Mouse (Mus musculus): ENCODE measurements around the gene Wwox. TPM values are rescaled to one million over a fixed set of nuclear protein-coding genes. Genes with fewer than 3 reads are reported as not detected.
A peak's percentile ranks its signal among the peaks of the same experiment; 100 is the strongest.

Wwox gene
- polyA plus RNA-seq, 1 experiment from 2014 or later: 8.9 TPM

DNA sequence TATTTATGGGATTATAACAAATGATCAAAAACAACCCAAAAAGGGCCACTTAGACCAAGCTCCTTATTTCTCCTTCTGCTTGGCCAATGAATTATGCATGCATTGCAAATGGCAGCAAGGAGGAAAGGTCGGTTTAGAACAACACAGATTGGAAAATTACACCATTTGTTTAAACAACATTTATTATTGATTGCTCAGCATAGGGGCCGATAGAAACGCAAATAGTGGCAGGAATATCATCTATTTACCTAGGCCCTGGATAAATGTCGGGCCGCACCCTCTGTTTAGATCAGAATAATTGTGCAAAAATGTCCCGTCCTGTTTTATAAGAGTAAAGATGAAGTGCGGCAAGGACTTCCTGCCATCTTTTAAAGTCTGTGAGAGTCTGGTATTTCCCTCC, 123.9 kb downstream of the Wwox start:
- Histone ChIP-seq H3K9ac (ENCODE audit: low read length) (no peak overlapping the region), H3K9me3 (replicated peaks; ENCODE audit: control insufficient read depth, low read length) (no peaks in the 10 kb centered on the region), H3K4me2 (ENCODE audit: low read length) (no peak overlapping the region), H3K36me3 (ENCODE audit: control insufficient read depth, insufficient read depth, low read length) (no peaks in the 10 kb centered on the region), H3K27ac (ENCODE audit: low read depth, low read length) (no peak overlapping the region), H3K4me3 (ENCODE audit: low read depth, low read length) (no peak overlapping the region), H3K4me1 (ENCODE audit: control insufficient read depth, insufficient read depth, low read length) (no peaks in the 10 kb centered on the region), H3K27me3 (replicated peaks; ENCODE audit: control insufficient read depth, insufficient read depth, low read length) (no peaks in the 10 kb centered on the region)
- no peak for DNase-seq (ENCODE audit: low spot score)
- ATAC-seq: no peak
- WGBS: 84% methylated on average over 7 of the region's 7 CpGs

GRCm38 (mm10) chr8:114564036-114564435, 124.6 kb downstream of the Wwox start:
- H3K27me3 ChIP-seq (replicated peaks; ENCODE audit: control insufficient read depth, insufficient read depth, low read length): no peaks in the 10 kb centered on the region
- DNase-seq (ENCODE audit: low spot score) (no peak), ATAC-seq (no peak)
- no peaks in the 10 kb centered on the region for H3K9me3 ChIP-seq (replicated peaks; ENCODE audit: control insufficient read depth, low read length)
- H3K4me2 ChIP-seq (ENCODE audit: low read length): no peak overlapping the region
- no peaks in the 10 kb centered on the region for H3K4me1 ChIP-seq (ENCODE audit: control insufficient read depth, insufficient read depth, low read length)
- no peak overlapping the region for H3K4me3 ChIP-seq (ENCODE audit: low read depth, low read length)
- no peaks in the 10 kb centered on the region for H3K36me3 ChIP-seq (ENCODE audit: control insufficient read depth, insufficient read depth, low read length)
- 51% methylated on average over 6 of the region's 6 CpGs for WGBS
- H3K27ac ChIP-seq (ENCODE audit: low read depth, low read length): no peak overlapping the region
- no peak overlapping the region for H3K9ac ChIP-seq (ENCODE audit: low read length)

DNA sequence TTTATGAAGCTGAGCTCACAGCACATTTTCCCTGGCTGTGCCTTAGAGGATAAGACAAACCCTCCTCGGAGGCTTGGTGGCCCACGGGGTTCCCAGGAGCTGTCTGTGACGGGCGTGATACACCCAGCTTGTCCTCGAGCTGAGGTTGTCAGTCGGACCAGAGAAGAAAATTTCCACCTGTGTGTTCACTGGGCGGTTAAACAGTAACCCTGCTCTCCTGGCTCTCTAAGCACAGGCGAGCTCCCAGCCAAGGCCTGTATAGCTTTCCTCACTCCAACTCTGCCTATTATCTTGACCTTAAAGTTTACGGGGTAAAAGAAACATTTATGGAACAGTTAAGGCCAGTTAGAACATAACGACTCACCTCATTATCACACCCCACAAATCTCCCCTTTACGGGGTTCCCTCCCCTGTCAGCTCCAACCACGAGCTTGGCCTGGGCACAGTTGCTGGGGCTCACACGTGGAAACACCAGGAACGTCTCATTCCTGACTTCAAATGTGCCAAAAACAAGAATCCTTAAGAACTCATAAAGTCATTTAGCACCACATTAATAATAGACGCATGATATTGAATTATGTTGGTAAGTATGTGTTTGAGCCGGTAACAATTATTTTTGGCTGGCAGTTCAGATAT, 129.2 kb downstream of the Wwox start:
- Histone ChIP-seq H3K4me2 (ENCODE audit: low read length) (no peak overlapping the region), H3K27me3 (replicated peaks; ENCODE audit: control insufficient read depth, insufficient read depth, low read length) (no peaks in the 10 kb centered on the region), H3K4me3 (ENCODE audit: low read depth, low read length) (no peak overlapping the region), H3K4me1 (ENCODE audit: control insufficient read depth, insufficient read depth, low read length) (no peaks in the 10 kb centered on the region), H3K9ac (ENCODE audit: low read length) (no peak overlapping the region), H3K36me3 (ENCODE audit: control insufficient read depth, insufficient read depth, low read length) (no peaks in the 10 kb centered on the region), H3K9me3 (replicated peaks; ENCODE audit: control insufficient read depth, low read length) (no peaks in the 10 kb centered on the region), H3K27ac (ENCODE audit: low read depth, low read length) (no peak overlapping the region)
- DNase-seq (ENCODE audit: low spot score) (no peak), ATAC-seq (no peak)
- WGBS: 82% methylated on average over 16 of the region's 16 CpGs

DNA sequence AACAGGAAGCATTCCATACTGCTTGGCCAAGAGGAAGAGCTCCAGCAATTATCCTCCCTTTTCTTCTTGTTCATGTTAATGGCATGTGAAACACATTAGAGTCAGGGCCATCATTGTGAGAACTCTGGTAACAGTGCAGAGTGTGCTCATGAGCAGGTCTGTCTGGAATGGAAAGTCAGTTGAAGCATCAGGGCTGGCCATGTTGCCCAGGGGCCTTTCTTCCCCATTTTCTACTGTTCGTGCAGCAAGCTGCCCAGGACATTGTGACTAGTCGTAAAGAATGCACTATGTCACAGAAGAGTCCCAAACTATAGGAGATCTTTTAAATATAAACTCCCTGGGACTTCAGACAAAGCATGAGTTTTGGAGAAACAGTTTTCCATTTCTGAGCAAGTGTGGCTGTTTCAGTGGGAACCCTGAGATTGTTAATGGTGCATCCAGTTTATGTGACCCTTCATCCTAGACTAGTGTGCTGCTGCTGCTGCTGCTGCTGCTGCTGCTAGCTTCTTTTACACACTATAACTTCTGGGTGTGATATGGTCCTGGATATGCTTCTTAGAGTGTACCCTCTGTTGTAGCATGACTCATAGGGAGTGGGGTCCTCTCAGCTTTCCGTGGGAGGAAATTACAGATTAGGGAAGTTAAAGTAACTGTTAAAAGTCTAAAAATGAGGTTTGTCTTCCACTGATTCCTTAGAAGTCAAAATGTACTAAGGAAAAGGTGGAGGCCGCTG, 133.7 kb downstream of the Wwox start:
- Histone ChIP-seq H3K4me3 (ENCODE audit: low read depth, low read length) (no peak overlapping the region), H3K36me3 (ENCODE audit: control insufficient read depth, insufficient read depth, low read length) (no peaks in the 10 kb centered on the region), H3K4me2 (ENCODE audit: low read length) (no peak overlapping the region), H3K9ac (ENCODE audit: low read length) (no peak overlapping the region), H3K27ac (ENCODE audit: low read depth, low read length) (no peak overlapping the region), H3K9me3 (replicated peaks; ENCODE audit: control insufficient read depth, low read length) (no peaks in the 10 kb centered on the region), H3K27me3 (replicated peaks; ENCODE audit: control insufficient read depth, insufficient read depth, low read length) (no peaks in the 10 kb centered on the region), H3K4me1 (ENCODE audit: control insufficient read depth, insufficient read depth, low read length) (no peaks in the 10 kb centered on the region)
- DNase-seq (ENCODE audit: low spot score) (no peak), ATAC-seq (no peak)
- WGBS: 86% methylated on average over 4 of the region's 4 CpGs

DNA sequence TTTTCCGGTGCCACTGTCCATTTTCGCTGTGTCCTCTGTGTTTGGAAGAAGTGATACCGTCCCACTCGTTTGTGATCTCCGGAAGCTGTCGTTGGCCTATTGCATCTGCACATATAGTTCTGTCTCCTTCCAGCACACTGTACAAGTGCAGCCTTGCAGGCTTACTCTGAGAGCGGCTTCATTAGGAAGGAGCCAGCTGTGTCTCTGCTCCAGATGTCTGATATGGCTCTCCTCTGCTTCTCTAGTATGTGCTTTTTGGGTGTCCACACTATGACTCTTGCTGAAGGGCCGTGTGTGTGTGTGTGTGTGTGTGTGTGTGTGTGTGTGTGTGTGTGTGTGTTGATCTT, 134.3 kb downstream of the Wwox start:
- no peak overlapping the region for H3K4me2 ChIP-seq (ENCODE audit: low read length)
- 92% methylated on average over 8 of the region's 8 CpGs for WGBS
- no peaks in the 10 kb centered on the region for H3K36me3 ChIP-seq (ENCODE audit: control insufficient read depth, insufficient read depth, low read length)
- H3K4me3 ChIP-seq (ENCODE audit: low read depth, low read length): no peak overlapping the region
- ATAC-seq: no peak
- no peaks in the 10 kb centered on the region for H3K9me3 ChIP-seq (replicated peaks; ENCODE audit: control insufficient read depth, low read length)
- DNase-seq (ENCODE audit: low spot score): no peak
- H3K9ac ChIP-seq (ENCODE audit: low read length): no peak overlapping the region
- no peak overlapping the region for H3K27ac ChIP-seq (ENCODE audit: low read depth, low read length)
- no peaks in the 10 kb centered on the region for H3K4me1 ChIP-seq (ENCODE audit: control insufficient read depth, insufficient read depth, low read length)
- H3K27me3 ChIP-seq (replicated peaks; ENCODE audit: control insufficient read depth, insufficient read depth, low read length): no peaks in the 10 kb centered on the region

- no peaks in the 10 kb centered on the region for H3K9me3 ChIP-seq (replicated peaks; ENCODE audit: control insufficient read depth, low read length)
- no peak overlapping the region for H3K4me3 ChIP-seq (ENCODE audit: low read depth, low read length)
- no peak for DNase-seq (ENCODE audit: low spot score)
- H3K4me2 ChIP-seq (ENCODE audit: low read length): no peak overlapping the region
- no peaks in the 10 kb centered on the region for H3K4me1 ChIP-seq (ENCODE audit: control insufficient read depth, insufficient read depth, low read length)
- H3K36me3 ChIP-seq (ENCODE audit: control insufficient read depth, insufficient read depth, low read length): no peaks in the 10 kb centered on the region
- H3K9ac ChIP-seq (ENCODE audit: low read length): no peak overlapping the region
- no peak overlapping the region for H3K27ac ChIP-seq (ENCODE audit: low read depth, low read length)
- no peak for ATAC-seq
- 87% methylated on average over 10 of the region's 10 CpGs for WGBS
- H3K27me3 ChIP-seq (replicated peaks; ENCODE audit: control insufficient read depth, insufficient read depth, low read length): no peaks in the 10 kb centered on the region
Observed at GRCm38 (mm10) chr8:114579292-114579691, 139.8 kb downstream of the Wwox start.

DNA sequence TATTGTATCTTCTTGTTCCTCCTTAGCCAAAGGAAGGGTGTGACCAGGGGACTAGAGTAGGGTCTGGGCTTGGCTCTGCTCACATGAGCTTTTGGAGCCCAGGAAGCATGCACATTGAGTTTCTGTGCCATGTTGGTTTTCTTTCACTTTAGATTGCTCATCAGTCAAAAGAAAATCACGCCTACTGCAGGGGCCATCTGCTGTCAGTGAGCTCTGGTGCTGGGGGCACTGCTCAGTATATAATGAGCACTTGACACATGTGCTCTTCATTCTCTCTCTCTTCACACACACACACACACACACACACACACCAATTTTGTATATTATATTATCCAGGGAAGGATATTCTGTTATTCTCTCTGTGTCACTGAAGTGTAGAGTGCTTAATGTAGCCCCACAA, 141.2 kb downstream of the Wwox start:
- Histone ChIP-seq H3K9ac (ENCODE audit: low read length) (no peak overlapping the region), H3K9me3 (replicated peaks; ENCODE audit: control insufficient read depth, low read length) (no peaks in the 10 kb centered on the region), H3K27me3 (replicated peaks; ENCODE audit: control insufficient read depth, insufficient read depth, low read length) (no peaks in the 10 kb centered on the region), H3K4me1 (ENCODE audit: control insufficient read depth, insufficient read depth, low read length) (no peaks in the 10 kb centered on the region), H3K4me2 (ENCODE audit: low read length) (no peak overlapping the region), H3K36me3 (ENCODE audit: control insufficient read depth, insufficient read depth, low read length) (no peaks in the 10 kb centered on the region), H3K27ac (ENCODE audit: low read depth, low read length) (no peak overlapping the region), H3K4me3 (ENCODE audit: low read depth, low read length) (no peak overlapping the region)
- 64% methylated on average over 1 of the region's 1 CpGs for WGBS
- peak; percentile 67 for DNase-seq (ENCODE audit: low spot score)
- peak; percentile 52; the same call in 1 of the 2 replicates for ATAC-seq

DNA sequence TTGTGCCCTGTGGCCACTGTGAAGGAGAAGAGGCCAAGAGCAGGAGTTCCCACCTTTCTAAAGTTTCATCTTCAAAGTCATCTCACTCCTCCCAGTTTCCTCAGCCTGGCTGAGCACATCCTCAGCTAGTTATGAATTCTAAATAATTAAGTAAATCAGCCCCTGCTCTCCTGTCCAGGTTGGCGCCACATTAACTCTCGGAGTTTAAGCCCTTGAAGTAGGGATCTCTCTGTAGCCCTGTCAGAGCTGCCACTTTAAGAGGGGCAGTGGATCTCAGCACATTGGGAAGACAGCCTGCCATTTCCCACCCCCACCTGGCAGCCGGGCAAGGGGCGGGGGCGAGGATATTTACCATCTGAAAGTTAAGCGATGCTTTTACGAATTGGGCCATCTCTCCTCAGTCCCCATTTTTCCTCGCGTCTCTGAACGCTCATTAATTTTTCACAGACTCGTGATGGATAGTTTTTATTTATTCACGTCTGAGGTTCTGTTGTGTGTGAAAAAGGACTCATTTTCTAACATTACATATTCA, 150.9 kb downstream of the Wwox start:
- 47% methylated on average over 12 of the region's 12 CpGs for WGBS
- Histone ChIP-seq H3K4me3 (ENCODE audit: low read depth, low read length) (no peak overlapping the region), H3K4me1 (ENCODE audit: control insufficient read depth, insufficient read depth, low read length) (peaks cover 22% of the 10 kb centered on the region), H3K4me2 (ENCODE audit: low read length) (no peak overlapping the region), H3K9ac (ENCODE audit: low read length) (no peak overlapping the region; the same call in 1 of the 2 replicates), H3K36me3 (ENCODE audit: control insufficient read depth, insufficient read depth, low read length) (no peaks in the 10 kb centered on the region), H3K27ac (ENCODE audit: low read depth, low read length) (no peak overlapping the region), H3K9me3 (replicated peaks; ENCODE audit: control insufficient read depth, low read length) (no peaks in the 10 kb centered on the region), H3K27me3 (replicated peaks; ENCODE audit: control insufficient read depth, insufficient read depth, low read length) (no peaks in the 10 kb centered on the region)
- DNase-seq (ENCODE audit: low spot score) (no peak), ATAC-seq (peak; percentile 43; the same call in 1 of the 2 replicates)
